Mouse (Mus musculus): ENCODE data around the gene Pcbd1.

- TF ChIP-seq ZC3H11A (IDR thresholded peaks at IDR 0.05; ENCODE audit: borderline replicate concordance, low read depth, low read length), result no peak
- no peak for TF ChIP-seq HCFC1 (IDR thresholded peaks at IDR 0.05; ENCODE audit: borderline replicate concordance, insufficient read depth, low read length)
- TF ChIP-seq MAFK (IDR thresholded peaks at IDR 0.05; ENCODE audit: insufficient read depth, low read depth, low read length), result no peak
- TF ChIP-seq ZNF384 (IDR thresholded peaks at IDR 0.05; ENCODE audit: low read depth, low read length), result no peak
- TF ChIP-seq CHD2 (IDR thresholded peaks at IDR 0.05; ENCODE audit: low read depth, low read length), result no peak
Measured at GRCm38 (mm10) chr10:61114246-61114720, 25.2 kb downstream of the Pcbd1 start.

All from ES-E14 (cell line).